Mouse (Mus musculus) thymus, adult 2 months (tissue): Measurements from ENCODE around the gene Atad3a.

Source experiments
- CTCF ChIP-seq: fragments of 200-500 bp; IDR thresholded peaks from 2 replicates; pipeline ENCODE4 v1.5.1; 2012; ENCODE audit warnings: mild to moderate bottlenecking, control low read depth, low read length, moderate library complexity, borderline replicate concordance; ENCODE audit not compliant: control insufficient read depth, poor library complexity, insufficient read depth; ENCODE audit errors: extremely low read depth
- POLR2A ChIP-seq: fragments of 200-500 bp; IDR thresholded peaks from 2 replicates; pipeline ENCODE4 v1.6.1; 2012; ENCODE audit warnings: mild to moderate bottlenecking, low read length, control low read depth, moderate library complexity; ENCODE audit not compliant: control insufficient read depth, poor library complexity, insufficient read depth; ENCODE audit errors: extremely low read depth

GRCm38 (mm10) chr4:155757011-155757410 is 3.9 kb downstream of the Atad3a start:
- no peak for TF ChIP-seq CTCF
- no peak for TF ChIP-seq POLR2A
